Mouse (Mus musculus) ES-Bruce4 (cell line): Measurements from ENCODE around the gene Acadvl. TPM values are rescaled to one million over a fixed set of nuclear protein-coding genes. Genes with fewer than 3 reads are reported as not detected.

Experiments used
- H3K27ac ChIP-seq: 2 replicates; pipeline ENCODE4 v1.5.1; 2012; ENCODE audit warnings: low read length, inconsistent platforms; ENCODE audit not compliant: insufficient read depth
- H3K27me3 ChIP-seq: 2 replicates; pipeline ENCODE4 v1.6.1; 2012; ENCODE audit warnings: mild to moderate bottlenecking, low read length, inconsistent platforms; ENCODE audit not compliant: control insufficient read depth, poor library complexity, insufficient read depth, severe bottlenecking
- H3K36me3 ChIP-seq: 2 replicates; pipeline ENCODE4 v1.6.1; 2012; ENCODE audit warnings: inconsistent platforms, mild to moderate bottlenecking, low read length, moderate library complexity; ENCODE audit not compliant: control insufficient read depth, poor library complexity, insufficient read depth, severe bottlenecking
- H3K4me1 ChIP-seq: one replicate; pipeline ENCODE4 v1.8.1; 2011; ENCODE audit warnings: low read length; ENCODE audit not compliant: control insufficient read depth, insufficient read depth
- H3K4me3 ChIP-seq: 2 replicates; pipeline ENCODE4 v1.5.1; 2011; ENCODE audit warnings: low read depth, mild to moderate bottlenecking, low read length
- H3K9ac ChIP-seq: 2 replicates; pipeline ENCODE4 v1.6.1; 2012; ENCODE audit warnings: low read depth, mild to moderate bottlenecking, inconsistent platforms; ENCODE audit not compliant: poor library complexity, severe bottlenecking
- H3K9me3 ChIP-seq: replicated peaks from 2 replicates; pipeline ENCODE4 v1.6.1; 2012; ENCODE audit warnings: mild to moderate bottlenecking, low read length, inconsistent platforms; ENCODE audit not compliant: control insufficient read depth, poor library complexity, insufficient read depth, severe bottlenecking
- CTCF ChIP-seq: IDR thresholded peaks from one replicate; pipeline ENCODE4 v1.8.1; 2011; ENCODE audit warnings: low read depth, low read length
- EP300 ChIP-seq: IDR thresholded peaks from 2 replicates; pipeline ENCODE4 v1.6.1; 2011; ENCODE audit warnings: low read depth, low read length; ENCODE audit not compliant: insufficient read depth
- POLR2A ChIP-seq: IDR thresholded peaks from one replicate; pipeline ENCODE4 v1.8.1; 2011; ENCODE audit warnings: low read length; ENCODE audit not compliant: insufficient read depth
- polyA plus RNA-seq: library from polyadenylated mRNA; stranded (reverse); fragments of >200 nt; gene quantifications from 2 replicates; pipeline ENCODE4 v1.2.4, GENCODE M21; 2011; ENCODE audit warnings: low read depth; ENCODE audit not compliant: missing spikeins, insufficient read depth, insufficient read length

Gene Acadvl
- polyA plus RNA-seq, 1 experiment: 19.8 TPM

- H3K27me3 ChIP-seq: no peaks in the 10 kb centered on the region
- peak overlapping the region; percentile 97 for H3K9ac ChIP-seq
- no peaks in the 10 kb centered on the region for H3K4me1 ChIP-seq
- TF ChIP-seq CTCF (no peak), EP300 (no peak), POLR2A (no peak)
- H3K9me3 ChIP-seq: no peaks in the 10 kb centered on the region
- H3K27ac ChIP-seq: 0 out of 2 replicates have a peak overlapping the region, but pooled peaks have one; percentile 32
- H3K36me3 ChIP-seq: 0 out of 2 replicates have a peak, but pooled peaks cover 3% of the 10 kb centered on the region
- H3K4me3 ChIP-seq: peak overlapping the region; percentile 99
These were observed 23.5 kb downstream of the Acadvl start for GRCm38 (mm10) chr11:69991711-69992110.

GRCm38 (mm10) chr11:69990850-69991691, 24.1 kb downstream of the Acadvl start, which contains the start of gene Gabarap:
Gene Gabarap (plus strand): TSS chr11:69991143.
- Histone ChIP-seq H3K4me3 (peak within 1 kb of the TSS; percentile 99), H3K9ac (peak within 1 kb of the TSS; percentile 97), H3K9me3 (no peaks in the 10 kb centered on the region), H3K36me3 (0 out of 2 replicates have a peak, but pooled peaks cover 5% of the 10 kb centered on the region), H3K27me3 (no peaks in the 10 kb centered on the region), H3K4me1 (no peaks in the 10 kb centered on the region), H3K27ac (peak within 1 kb of the TSS; percentile 89)
- TF ChIP-seq CTCF (no peak), POLR2A (peak; percentile 23), EP300 (peak; percentile 78)

GRCm38 (mm10) chr11:69989949-69990348, 25.3 kb downstream of the Acadvl start:
- H3K9ac ChIP-seq: no peak overlapping the region
- peaks cover 11% of the 10 kb centered on the region for H3K36me3 ChIP-seq
- H3K27me3 ChIP-seq: no peaks in the 10 kb centered on the region
- H3K4me3 ChIP-seq: no peak overlapping the region
- no peaks in the 10 kb centered on the region for H3K4me1 ChIP-seq
- 0 out of 2 replicates have a peak overlapping the region, but pooled peaks have one; percentile 21 for H3K27ac ChIP-seq
- H3K9me3 ChIP-seq: no peaks in the 10 kb centered on the region
- no peak for TF ChIP-seq EP300
- TF ChIP-seq POLR2A: no peak
- no peak for TF ChIP-seq CTCF

- no peak for TF ChIP-seq CTCF
- Histone ChIP-seq H3K27ac (no peak overlapping the region), H3K36me3 (peaks cover 17% of the 10 kb centered on the region), H3K4me3 (no peak overlapping the region), H3K9ac (no peak overlapping the region), H3K9me3 (no peaks in the 10 kb centered on the region), H3K27me3 (no peaks in the 10 kb centered on the region), H3K4me1 (no peaks in the 10 kb centered on the region)
These were observed 30.8 kb downstream of the Acadvl start for GRCm38 (mm10) chr11:69984431-69984830.

- H3K4me1 ChIP-seq: no peaks in the 10 kb centered on the region
- no peaks in the 10 kb centered on the region for H3K9me3 ChIP-seq
- H3K36me3 ChIP-seq: peaks cover 19% of the 10 kb centered on the region
- H3K9ac ChIP-seq: no peak overlapping the region
- H3K27ac ChIP-seq: no peak overlapping the region
- no peaks in the 10 kb centered on the region for H3K27me3 ChIP-seq
- no peak overlapping the region for H3K4me3 ChIP-seq
- TF ChIP-seq EP300: no peak
- TF ChIP-seq CTCF: no peak
- no peak for TF ChIP-seq POLR2A
These were observed 31.8 kb downstream of the Acadvl start for GRCm38 (mm10) chr11:69983377-69983776.

- no peak overlapping the region for H3K4me3 ChIP-seq
- peaks cover 16% of the 10 kb centered on the region for H3K36me3 ChIP-seq
- H3K27ac ChIP-seq: no peak overlapping the region
- no peaks in the 10 kb centered on the region for H3K9me3 ChIP-seq
- H3K9ac ChIP-seq: no peak overlapping the region
- no peaks in the 10 kb centered on the region for H3K27me3 ChIP-seq
- TF ChIP-seq CTCF (no peak), POLR2A (no peak), EP300 (no peak)
- no peaks in the 10 kb centered on the region for H3K4me1 ChIP-seq
These were observed 32.3 kb downstream of the Acadvl start for GRCm38 (mm10) chr11:69982877-69983276.
